In the genomic region with DNA sequence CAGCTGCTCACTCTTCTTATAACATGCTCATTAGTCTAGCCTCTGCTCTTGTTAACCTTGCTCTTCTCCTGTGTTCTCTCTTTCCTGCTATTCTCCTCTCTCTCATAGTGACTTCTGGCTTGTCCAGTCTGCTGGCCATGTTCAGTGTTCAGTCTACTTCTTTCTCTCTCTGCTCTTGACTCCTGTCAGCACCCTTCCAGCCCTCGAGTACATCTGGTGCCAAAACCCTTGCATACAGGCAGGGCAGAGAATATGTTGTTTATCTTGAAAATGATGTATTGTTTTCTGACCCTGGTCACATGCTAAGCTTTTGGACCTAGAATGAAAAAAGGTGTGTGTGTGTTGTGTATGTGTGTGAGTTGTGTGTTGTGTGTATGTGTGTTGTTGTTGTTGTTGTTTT, we compare ENCODE assay signal across 20 mouse cellular contexts.
"Had no signal": no experiment of that assay in that cellular context is flagged by ENCODE, and none has a peak within 500 bp of the region (broad histone marks: within the 10 kb centered on the region; RNA-seq: fewer than 3 reads in every experiment).

No protein-coding gene starts in this region.

- H3K4me2 ChIP-seq: kidney, embryonic 15.5 days; limb, embryonic 12.5 days; limb, embryonic 15.5 days; liver, embryonic 11.5 days; midbrain, embryonic 12.5 days; midbrain, embryonic 15.5 days; neural tube, embryonic 12.5 days; neural tube, embryonic 15.5 days; stomach, embryonic 15.5 days had no signal

- H3K4me1 ChIP-seq: midbrain, embryonic 12.5 days; midbrain, embryonic 15.5 days; neural tube, embryonic 12.5 days; neural tube, embryonic 15.5 days had no signal

- H3K9ac ChIP-seq: kidney, embryonic 15.5 days; limb, embryonic 12.5 days; limb, embryonic 15.5 days; liver, embryonic 14.5 days; liver, postnatal 0 days; midbrain, embryonic 12.5 days; midbrain, embryonic 15.5 days; neural tube, embryonic 12.5 days; neural tube, embryonic 15.5 days; stomach, embryonic 15.5 days had no signal

- ATAC-seq: inflammation-experienced regulatory T-cells, adult 6 months; liver, postnatal 0 days; midbrain, embryonic 15.5 days had no signal

- H3K4me3 ChIP-seq: kidney, embryonic 15.5 days; left cerebral cortex, adult 2 months; limb, embryonic 12.5 days; limb, embryonic 15.5 days; midbrain, embryonic 12.5 days; midbrain, embryonic 15.5 days; neural tube, embryonic 12.5 days; neural tube, embryonic 15.5 days; stomach, embryonic 15.5 days had no signal

- H3K36me3 ChIP-seq: kidney, embryonic 15.5 days; limb, embryonic 12.5 days; limb, embryonic 15.5 days; midbrain, embryonic 12.5 days; midbrain, embryonic 15.5 days; neural tube, embryonic 12.5 days; neural tube, embryonic 15.5 days; stomach, embryonic 15.5 days had no signal

- DNase-seq: layer of hippocampus, postnatal 36 days; left cerebral cortex, postnatal 4 days; liver, postnatal 0 days; right cerebral cortex, adult 18-20 months; right cerebral cortex, postnatal 14 days; right cerebral cortex, postnatal 4 days; thymus, postnatal 25 days had no signal

- H3K27me3 ChIP-seq: kidney, embryonic 15.5 days; limb, embryonic 12.5 days; limb, embryonic 15.5 days; midbrain, embryonic 12.5 days; midbrain, embryonic 15.5 days; neural tube, embryonic 12.5 days; neural tube, embryonic 15.5 days; stomach, embryonic 15.5 days had no signal

- H3K9me3 ChIP-seq: kidney, embryonic 15.5 days; limb, embryonic 12.5 days; limb, embryonic 15.5 days; midbrain, embryonic 12.5 days; midbrain, embryonic 15.5 days; neural tube, embryonic 12.5 days; neural tube, embryonic 15.5 days; stomach, embryonic 15.5 days had no signal

- H3K27ac ChIP-seq: kidney, embryonic 15.5 days; left cerebral cortex, adult 2 months; limb, embryonic 12.5 days; limb, embryonic 15.5 days; liver, embryonic 14.5 days; macrophage; midbrain, embryonic 12.5 days; midbrain, embryonic 15.5 days; neural tube, embryonic 12.5 days; neural tube, embryonic 15.5 days; stomach, embryonic 15.5 days had no signal
